Mouse (Mus musculus) heart, embryonic 13.5 days (tissue): ENCODE results near the gene Ppfia4. TPM values are rescaled to one million over a fixed set of nuclear protein-coding genes. Genes with fewer than 3 reads are reported as not detected.

Experiments
- ATAC-seq: fragments of 200-750 bp; cut with Nextera tagmentation; 2 replicates; pipeline ENCODE4 v1.8.0; 2017; ENCODE audit warnings: moderate TSS enrichment; ENCODE audit not compliant: insufficient number of reproducible peaks, low FRiP score, low TSS enrichment; ENCODE audit errors: extremely low read depth
- H3K27ac ChIP-seq: fragments of 300-500 bp; sonication (generic); replicated peaks from 2 replicates; pipeline ENCODE4 v1.5.1; 2015; ENCODE audit warnings: moderate library complexity, mild to moderate bottlenecking, inconsistent platforms
- H3K27me3 ChIP-seq: fragments of 300-500 bp; sonication (generic); replicated peaks from 2 replicates; pipeline ENCODE4 v1.6.1; 2015; ENCODE audit warnings: mild to moderate bottlenecking, inconsistent platforms
- H3K36me3 ChIP-seq: fragments of 300-500 bp; sonication (generic); 2 replicates; pipeline ENCODE4 v1.6.1; 2015; ENCODE audit warnings: mild to moderate bottlenecking, inconsistent platforms
- H3K4me1 ChIP-seq: fragments of 300-500 bp; sonication (generic); 2 replicates; pipeline ENCODE4 v1.6.1; 2015; ENCODE audit warnings: inconsistent platforms
- H3K4me2 ChIP-seq: fragments of 300-500 bp; sonication (generic); 2 replicates; pipeline ENCODE4 v1.6.1; 2015; ENCODE audit warnings: inconsistent platforms, mild to moderate bottlenecking, moderate library complexity
- H3K4me3 ChIP-seq: fragments of 300-500 bp; sonication (generic); 2 replicates; pipeline ENCODE4 v1.5.1; 2015; ENCODE audit warnings: moderate library complexity, mild to moderate bottlenecking, inconsistent platforms
- H3K9ac ChIP-seq: fragments of 300-500 bp; sonication (generic); 2 replicates; pipeline ENCODE4 v1.6.1; 2015; ENCODE audit warnings: inconsistent platforms, mild to moderate bottlenecking, moderate library complexity
- H3K9me3 ChIP-seq: fragments of 300-500 bp; sonication (generic); 2 replicates; pipeline ENCODE4 v1.6.1; 2016; ENCODE audit warnings: inconsistent platforms
- whole genome bisulfite sequencing: fragments of 180-500 bp; shearing (Covaris S2); methylation state at CpG from one replicate; pipeline ENCODE4 v1.1.7; 2015; ENCODE audit warnings: mixed read lengths; 5-methylcytosine and 5-hydroxymethylcytosine counted together
- polyA plus RNA-seq: library from polyadenylated mRNA; unstranded; fragments of >200 nt; fragmentation: Nextera tagmentation; extraction: Ambion mirVana; gene quantifications from 2 replicates; pipeline ENCODE4 v1.2.1, GENCODE M21; 2015

The Ppfia4 gene
- polyA plus RNA-seq, 1 experiment from 2014 or later, result 10.9 TPM

- Histone ChIP-seq H3K9me3 (no peaks in the 10 kb centered on the region), H3K4me2 (no peak overlapping the region), H3K27ac (no peak overlapping the region), H3K4me3 (no peak overlapping the region), H3K9ac (no peak overlapping the region), H3K27me3 (peaks cover 16% of the 10 kb centered on the region), H3K4me1 (peaks cover 26% of the 10 kb centered on the region), H3K36me3 (peaks cover 17% of the 10 kb centered on the region)
- WGBS, result 63% methylated on average over 3 of the region's 3 CpGs
- no peak for ATAC-seq
Measured at GRCm38 (mm10) chr1:134293738-134294604, 38.8 kb downstream of the Ppfia4 start.

- no peak for ATAC-seq
Measured at GRCm38 (mm10) chr1:134293276-134293675, 39.5 kb downstream of the Ppfia4 start.

GRCm38 (mm10) chr1:134292601-134293000 lies 40.1 kb downstream of the Ppfia4 start:
- H3K27me3 ChIP-seq, result peaks cover 4% of the 10 kb centered on the region; the same call in 1 of the 2 replicates
- H3K9ac ChIP-seq, result no peak overlapping the region
- ATAC-seq, result no peak
- peaks cover 14% of the 10 kb centered on the region for H3K36me3 ChIP-seq
- 54% methylated on average over 9 of the region's 9 CpGs for WGBS
- no peaks in the 10 kb centered on the region for H3K9me3 ChIP-seq
- no peak overlapping the region for H3K27ac ChIP-seq
- no peak overlapping the region for H3K4me2 ChIP-seq
- H3K4me3 ChIP-seq, result no peak overlapping the region
- H3K4me1 ChIP-seq, result peaks cover 22% of the 10 kb centered on the region

More at GRCm38 (mm10) chr1:134293276-134293675, 39.5 kb downstream of the Ppfia4 start:
- H3K36me3 ChIP-seq, result peaks cover 15% of the 10 kb centered on the region
- H3K4me1 ChIP-seq, result peaks cover 21% of the 10 kb centered on the region
- H3K27ac ChIP-seq, result no peak overlapping the region
- no peaks in the 10 kb centered on the region for H3K9me3 ChIP-seq
- 76% methylated on average over 7 of the region's 7 CpGs for WGBS
- no peak overlapping the region for H3K4me2 ChIP-seq
- H3K9ac ChIP-seq, result no peak overlapping the region
- H3K27me3 ChIP-seq, result peaks cover 11% of the 10 kb centered on the region
- H3K4me3 ChIP-seq, result no peak overlapping the region

GRCm38 (mm10) chr1:134292073-134292472 lies 40.7 kb downstream of the Ppfia4 start:
- no peak for ATAC-seq
- no peak overlapping the region for H3K4me3 ChIP-seq
- H3K4me2 ChIP-seq, result no peak overlapping the region
- peaks cover 11% of the 10 kb centered on the region for H3K36me3 ChIP-seq
- H3K27ac ChIP-seq, result no peak overlapping the region
- peaks cover 22% of the 10 kb centered on the region for H3K4me1 ChIP-seq
- no peaks in the 10 kb centered on the region for H3K9me3 ChIP-seq
- 30% methylated on average over 5 of the region's 5 CpGs for WGBS
- no peaks in the 10 kb centered on the region for H3K27me3 ChIP-seq
- H3K9ac ChIP-seq, result no peak overlapping the region

- no peak overlapping the region for H3K27ac ChIP-seq
- no peak overlapping the region for H3K4me2 ChIP-seq
- no peaks in the 10 kb centered on the region for H3K9me3 ChIP-seq
- H3K4me1 ChIP-seq, result peaks cover 22% of the 10 kb centered on the region
- H3K9ac ChIP-seq, result no peak overlapping the region
- no peak for ATAC-seq
- H3K36me3 ChIP-seq, result peaks cover 6% of the 10 kb centered on the region
- H3K4me3 ChIP-seq, result no peak overlapping the region
- H3K27me3 ChIP-seq, result no peaks in the 10 kb centered on the region
- WGBS, result 71% methylated on average over 8 of the region's 8 CpGs
Measured at GRCm38 (mm10) chr1:134291555-134291954, 41.2 kb downstream of the Ppfia4 start.

GRCm38 (mm10) chr1:134290909-134291308 lies 41.8 kb downstream of the Ppfia4 start:
- no peaks in the 10 kb centered on the region for H3K9me3 ChIP-seq
- ATAC-seq, result no peak
- no peak overlapping the region for H3K9ac ChIP-seq
- H3K4me2 ChIP-seq, result no peak overlapping the region
- H3K27ac ChIP-seq, result no peak overlapping the region
- WGBS, result 69% methylated on average over 5 of the region's 5 CpGs
- no peak overlapping the region for H3K4me3 ChIP-seq
- H3K36me3 ChIP-seq, result peaks cover 4% of the 10 kb centered on the region
- H3K27me3 ChIP-seq, result no peaks in the 10 kb centered on the region
- peaks cover 22% of the 10 kb centered on the region for H3K4me1 ChIP-seq

GRCm38 (mm10) chr1:134290300-134290699 lies 42.4 kb downstream of the Ppfia4 start:
- ATAC-seq, result no peak
- WGBS, result 89% methylated on average over 13 of the region's 13 CpGs

GRCm38 (mm10) chr1:134289598-134290099 lies 43.1 kb downstream of the Ppfia4 start, which contains the start of gene Myog:
Gene Myog (plus strand): TSS chr1:134289989.
- Histone ChIP-seq H3K4me2 (peak within 1 kb of the TSS; percentile 35), H3K27ac (peak within 1 kb of the TSS; percentile 28; the same call in 1 of the 2 replicates), H3K4me1 (peaks cover 22% of the 10 kb centered on the region), H3K9me3 (no peaks in the 10 kb centered on the region), H3K36me3 (no peaks in the 10 kb centered on the region), H3K9ac (peak within 1 kb of the TSS; percentile 69; the same call in 1 of the 2 replicates), H3K4me3 (no peak within 1 kb of the TSS), H3K27me3 (no peaks in the 10 kb centered on the region)
- ATAC-seq, result no peak
- 41% methylated on average over 11 of the region's 11 CpGs for WGBS

More at GRCm38 (mm10) chr1:134290300-134290699, 42.4 kb downstream of the Ppfia4 start:
- Histone ChIP-seq H3K4me3 (no peak overlapping the region), H3K9ac (no peak overlapping the region), H3K27me3 (no peaks in the 10 kb centered on the region), H3K27ac (0 out of 2 replicates have a peak overlapping the region, but pooled peaks have one; percentile 28), H3K4me2 (no peak overlapping the region), H3K9me3 (no peaks in the 10 kb centered on the region), H3K36me3 (no peaks in the 10 kb centered on the region), H3K4me1 (peaks cover 22% of the 10 kb centered on the region)

GRCm38 (mm10) chr1:134288239-134288638 lies 44.5 kb downstream of the Ppfia4 start:
- Histone ChIP-seq H3K27me3 (no peaks in the 10 kb centered on the region), H3K9me3 (no peaks in the 10 kb centered on the region), H3K27ac (no peak overlapping the region), H3K4me1 (peaks cover 24% of the 10 kb centered on the region), H3K4me3 (no peak overlapping the region), H3K36me3 (no peaks in the 10 kb centered on the region), H3K4me2 (no peak overlapping the region), H3K9ac (no peak overlapping the region)
- WGBS, result 52% methylated on average over 3 of the region's 3 CpGs
- ATAC-seq, result no peak

GRCm38 (mm10) chr1:134285458-134286120 lies 47.1 kb downstream of the Ppfia4 start:
- Histone ChIP-seq H3K36me3 (no peaks in the 10 kb centered on the region), H3K9ac (no peak overlapping the region), H3K4me3 (no peak overlapping the region), H3K4me2 (no peak overlapping the region), H3K27ac (no peak overlapping the region), H3K27me3 (no peaks in the 10 kb centered on the region), H3K4me1 (peaks cover 24% of the 10 kb centered on the region), H3K9me3 (no peaks in the 10 kb centered on the region)
- ATAC-seq, result no peak
- WGBS, result 57% methylated on average over 10 of the region's 10 CpGs

GRCm38 (mm10) chr1:134283108-134283507 lies 49.6 kb downstream of the Ppfia4 start:
- WGBS, result 37% methylated on average over 1 of the region's 1 CpGs
- no peak overlapping the region for H3K27ac ChIP-seq
- no peaks in the 10 kb centered on the region for H3K9me3 ChIP-seq
- H3K4me3 ChIP-seq, result no peak overlapping the region
- no peaks in the 10 kb centered on the region for H3K27me3 ChIP-seq
- no peak overlapping the region for H3K9ac ChIP-seq
- no peaks in the 10 kb centered on the region for H3K36me3 ChIP-seq
- peaks cover 6% of the 10 kb centered on the region for H3K4me1 ChIP-seq
- no peak overlapping the region for H3K4me2 ChIP-seq
- no peak for ATAC-seq
